Mouse (Mus musculus): Measurements from ENCODE around the gene Lrmda. TPM values are rescaled to one million over a fixed set of nuclear protein-coding genes. Genes with fewer than 3 reads are reported as not detected.

Lrmda gene
- total RNA-seq, 2 experiments from 2014 or later, result 0.81 TPM; not detected in 1

- intact Hi-C loops (cut with DNase I), result no loop called here
- DNase-seq (ENCODE audit: low spot score in 2 of 2), result no peak
Observed at GRCm38 (mm10) chr14:22130950-22131585, 111.6 kb downstream of the Lrmda start.

- intact Hi-C loops (cut with DNase I), result no loop called here
- DNase-seq (ENCODE audit: low spot score in 2 of 2), result no peak
Observed at GRCm38 (mm10) chr14:22139281-22139680, 119.8 kb downstream of the Lrmda start.

- no peak for DNase-seq (ENCODE audit: low spot score in 2 of 2)
- intact Hi-C loops (cut with DNase I), result no loop called here
Observed at GRCm38 (mm10) chr14:22144014-22144413, 124.5 kb downstream of the Lrmda start.

DNA sequence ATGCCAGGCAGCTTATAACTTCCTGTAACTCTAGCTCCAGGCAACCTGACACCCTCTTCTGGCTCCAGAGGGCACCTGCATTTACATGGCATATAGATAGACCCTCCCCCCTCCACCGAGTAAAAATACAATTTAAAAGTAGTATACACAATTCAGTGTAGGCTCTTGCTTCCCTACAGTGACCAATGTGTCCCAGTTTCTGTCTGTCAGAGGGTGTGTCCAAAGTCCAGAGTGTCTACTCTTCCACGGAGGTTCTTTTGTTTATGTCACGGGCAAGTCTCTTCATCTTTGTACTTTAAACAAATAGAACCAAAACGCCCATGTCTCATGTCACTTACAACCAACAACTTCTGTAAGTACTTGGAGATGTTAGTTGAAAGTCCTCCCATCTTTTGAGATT, 126.4 kb downstream of the Lrmda start:
- intact Hi-C loops (cut with DNase I), result loop anchor here (5.0 kb wide), 1 partner anchor 91 kb away; no protein-coding TSS in a partner anchor
- DNase-seq (ENCODE audit: low spot score in 2 of 2), result no peak

DNA sequence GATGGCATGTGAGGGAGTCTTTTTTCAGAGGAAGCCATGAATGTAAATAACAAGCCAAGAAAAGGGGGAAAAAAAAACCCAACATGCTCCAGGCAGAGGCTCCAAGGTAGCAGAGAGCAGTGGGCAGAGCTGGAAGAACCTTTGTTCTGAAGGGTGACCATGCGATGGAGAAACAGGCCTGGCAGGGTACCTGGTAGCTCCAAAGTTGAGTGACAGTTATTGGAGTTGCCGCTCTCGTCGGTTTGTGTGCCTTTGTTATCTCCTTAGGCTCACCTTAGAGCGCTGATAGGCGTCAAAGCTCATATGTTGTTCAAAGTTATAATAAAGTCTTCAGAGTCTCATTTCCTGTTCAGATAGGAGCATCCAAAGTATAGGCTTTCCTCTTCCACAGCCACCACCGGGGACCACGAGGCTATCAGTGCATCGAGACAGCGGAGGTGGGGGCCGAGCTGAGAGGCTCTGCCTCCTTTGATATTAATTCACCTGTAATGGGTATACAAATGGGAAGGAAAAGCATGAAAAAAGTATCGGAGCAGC, 127.1 kb downstream of the Lrmda start:
- DNase-seq (ENCODE audit: low spot score in 2 of 2), result no peak
- intact Hi-C loops (cut with DNase I), result loop anchor here (5.0 kb wide), 1 partner anchor 91 kb away; no protein-coding TSS in a partner anchor

GRCm38 (mm10) chr14:22147341-22148024, 128.0 kb downstream of the Lrmda start:
- DNase-seq (ENCODE audit: low spot score in 2 of 2), result no peak

DNA sequence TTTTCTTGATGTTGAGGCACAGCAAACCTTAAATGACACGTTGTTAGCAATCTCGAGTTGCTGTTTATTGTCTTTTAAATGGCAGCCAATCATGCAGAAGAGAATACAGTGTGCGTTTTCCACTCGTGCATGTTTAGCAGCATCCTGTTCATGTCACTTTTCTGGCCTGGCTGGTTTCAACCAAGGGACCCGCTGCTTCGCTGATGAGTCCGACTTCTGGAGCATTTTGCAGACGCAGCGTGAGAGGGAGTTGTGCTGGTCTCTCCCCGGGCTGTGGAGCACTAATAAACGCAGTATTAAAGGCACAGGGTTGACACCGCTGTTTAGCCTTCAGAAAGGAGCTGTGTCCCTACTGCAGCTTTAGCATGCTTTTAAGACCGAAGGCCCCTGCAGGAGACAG, 133.2 kb downstream of the Lrmda start:
- no peak for DNase-seq (ENCODE audit: low spot score in 2 of 2)
- intact Hi-C loops (cut with DNase I), result no loop called here

More at GRCm38 (mm10) chr14:22147341-22148024, 128.0 kb downstream of the Lrmda start:
- intact Hi-C loops (cut with DNase I), result loop anchor here (5.0 kb wide), 1 partner anchor 90 kb away; no protein-coding TSS in a partner anchor

GRCm38 (mm10) chr14:22154096-22154495, 134.6 kb downstream of the Lrmda start:
- no peak for DNase-seq (ENCODE audit: low spot score in 2 of 2)
- intact Hi-C loops (cut with DNase I), result no loop called here

- no peak for DNase-seq (ENCODE audit: low spot score in 2 of 2)
- intact Hi-C loops (cut with DNase I), result no loop called here
Observed at GRCm38 (mm10) chr14:22155034-22155433, 135.5 kb downstream of the Lrmda start.

GRCm38 (mm10) chr14:22155512-22156026, 136.1 kb downstream of the Lrmda start:
- no peak for DNase-seq (ENCODE audit: low spot score in 2 of 2)
- intact Hi-C loops (cut with DNase I), result no loop called here

DNA sequence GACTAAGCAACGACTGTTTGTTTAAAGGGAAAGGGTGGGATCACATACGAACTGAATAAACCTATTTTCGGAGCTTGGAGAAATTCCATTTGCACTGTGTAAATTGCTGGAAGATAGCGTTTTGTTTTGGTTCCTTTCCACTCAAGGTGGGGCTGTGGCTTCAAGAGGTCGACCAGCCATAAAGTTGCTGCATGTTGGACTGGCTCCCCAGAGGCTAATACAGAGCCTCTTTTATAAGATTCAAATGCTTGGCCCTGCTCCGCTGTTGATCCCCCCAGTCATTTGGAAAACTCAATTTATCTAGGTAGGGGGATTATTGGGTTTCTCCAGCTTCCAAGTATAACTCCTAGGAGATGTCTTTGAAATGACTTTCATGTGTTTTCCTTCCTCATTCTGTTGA, 137.5 kb downstream of the Lrmda start:
- intact Hi-C loops (cut with DNase I), result no loop called here
- no peak for DNase-seq (ENCODE audit: low spot score in 2 of 2)

- DNase-seq (ENCODE audit: low spot score in 2 of 2), result no peak
- intact Hi-C loops (cut with DNase I), result no loop called here
Observed at GRCm38 (mm10) chr14:22161416-22161815, 141.9 kb downstream of the Lrmda start.

GRCm38 (mm10) chr14:22167285-22167684, 147.8 kb downstream of the Lrmda start:
- intact Hi-C loops (cut with DNase I), result no loop called here
- no peak for DNase-seq (ENCODE audit: low spot score in 2 of 2)

GRCm38 (mm10) chr14:22168077-22168794, 148.7 kb downstream of the Lrmda start:
- DNase-seq (ENCODE audit: low spot score in 2 of 2), result no peak
- intact Hi-C loops (cut with DNase I), result no loop called here

DNA sequence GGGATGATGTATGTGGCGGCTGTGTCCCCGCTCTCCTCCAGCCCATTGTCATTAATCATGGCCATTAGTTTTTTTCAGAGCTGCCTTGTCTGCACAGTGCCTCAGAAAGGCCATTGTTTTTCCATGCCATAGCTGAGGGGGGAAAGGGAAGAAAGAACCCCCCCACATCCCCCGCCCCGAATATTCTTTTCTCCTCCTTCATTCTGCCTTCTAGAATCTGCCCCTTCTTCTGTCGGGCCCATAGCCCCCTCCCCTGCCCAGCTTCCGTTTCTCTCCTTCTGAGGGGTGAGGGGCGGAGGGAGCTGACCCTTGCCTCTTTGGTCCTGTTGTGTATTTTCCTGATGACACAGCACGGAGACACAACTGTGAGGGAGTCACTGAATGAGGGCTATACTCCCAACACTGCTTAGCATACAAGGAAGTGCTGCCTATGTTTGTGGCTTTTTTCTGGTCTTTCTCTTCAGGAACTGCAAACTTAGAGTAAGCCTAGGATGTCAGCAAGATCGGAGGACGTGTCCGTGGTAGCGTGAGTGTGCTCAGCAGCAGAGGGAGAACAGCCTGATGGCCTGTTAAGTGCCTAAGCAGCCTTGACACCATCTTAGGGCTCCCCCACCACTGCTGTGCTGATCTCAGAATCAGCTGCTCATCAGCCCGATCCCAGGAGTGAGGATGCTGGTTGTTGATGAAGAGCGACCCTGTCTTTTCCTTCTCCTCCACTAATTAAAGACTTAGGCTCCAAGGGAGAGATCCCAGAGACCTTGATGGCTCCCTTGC, 149.5 kb downstream of the Lrmda start:
- DNase-seq (ENCODE audit: low spot score in 2 of 2), result no peak
- intact Hi-C loops (cut with DNase I), result no loop called here

- DNase-seq (ENCODE audit: low spot score in 2 of 2), result no peak
- intact Hi-C loops (cut with DNase I), result no loop called here
Observed at GRCm38 (mm10) chr14:22174757-22175156, 155.2 kb downstream of the Lrmda start.

GRCm38 (mm10) chr14:22179761-22180160, 160.2 kb downstream of the Lrmda start:
- DNase-seq (ENCODE audit: low spot score in 2 of 2), result no peak
- intact Hi-C loops (cut with DNase I), result no loop called here

DNA sequence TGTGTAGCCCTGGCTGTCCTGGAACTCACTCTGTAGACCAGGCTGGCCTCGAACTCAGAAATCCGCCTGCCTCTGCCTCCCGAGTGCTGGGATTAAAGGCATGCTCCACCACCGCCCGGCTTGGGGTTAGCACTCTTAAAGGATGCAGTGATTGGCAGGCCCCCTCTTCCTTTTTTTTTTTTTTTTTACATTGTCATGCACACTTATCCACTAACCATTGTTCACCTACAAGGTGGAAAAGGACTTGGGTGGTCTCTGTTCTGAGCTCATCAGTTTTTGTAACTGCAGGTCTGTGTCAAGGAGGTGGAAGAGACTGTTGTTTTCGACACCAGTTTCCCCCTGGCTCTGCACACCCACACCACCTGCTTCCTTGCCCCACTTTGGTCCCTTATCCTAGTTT, 162.0 kb downstream of the Lrmda start:
- intact Hi-C loops (cut with DNase I), result no loop called here
- DNase-seq (ENCODE audit: low spot score in 2 of 2), result no peak

GRCm38 (mm10) chr14:22183195-22183594, 163.7 kb downstream of the Lrmda start:
- intact Hi-C loops (cut with DNase I), result no loop called here
- DNase-seq (ENCODE audit: low spot score in 2 of 2), result no peak

All from left cerebral cortex, postnatal 36 days (tissue).